Comparison of ENCODE assay signal across 8 mouse cellular contexts in genomic region chrX:134599922-134600565, GRCm38 (mm10). TPM values are rescaled to one million over a fixed set of nuclear protein-coding genes. Genes with fewer than 3 reads are reported as not detected.
DNase-seq lines count a peak whose midpoint lies in the region; ATAC-seq and TF ChIP-seq lines count a peak whose summit lies in the region.

No protein-coding gene starts in this region.

- no peak for TF ChIP-seq CTCF in cerebellum, adult 2 months (IDR thresholded peaks at IDR 0.05; ENCODE audit: borderline replicate concordance, insufficient read depth, low read depth, low read length)
- no peak for TF ChIP-seq CTCF in C2C12 (IDR thresholded peaks at IDR 0.05; ENCODE audit: control insufficient read depth, insufficient read depth, insufficient read length)

- no peaks in the 10 kb centered on the region for H3K9me3 ChIP-seq in forebrain, embryonic 12.5 days
- no peaks in the 10 kb centered on the region for H3K9me3 ChIP-seq in liver, embryonic 16.5 days (replicated peaks; ENCODE audit: control insufficient read depth, low read length)

- no peak overlapping the region for H3ac ChIP-seq in C2C12 (ENCODE audit: control insufficient read depth, insufficient read length, low read depth)

- no peak for TF ChIP-seq POLR2A in cerebellum, adult 2 months (IDR thresholded peaks at IDR 0.05; ENCODE audit: borderline replicate concordance, insufficient read depth, low read length)

- H3K4me2 ChIP-seq in forebrain, embryonic 12.5 days: peak overlapping the region; percentile 57
- peak overlapping the region; percentile 83 for H3K4me2 ChIP-seq in liver, embryonic 16.5 days (ENCODE audit: low read depth, low read length)

- H3K79me2 ChIP-seq in C2C12 (ENCODE audit: control insufficient read depth, insufficient read depth): peaks cover 53% of the 10 kb centered on the region

- 0 out of 2 replicates have a peak, but pooled peaks have one; percentile 1 for ATAC-seq in forebrain, embryonic 12.5 days (ENCODE audit: low FRiP score)
- ATAC-seq in liver, embryonic 16.5 days (ENCODE audit: low read depth): no peak
- ATAC-seq in activated CD4-positive, CD25-positive, alpha-beta regulatory T cell, adult 4 months: no peak

- 0 out of 2 replicates have a peak, but pooled peaks cover 2% of the 10 kb centered on the region for H3K4me1 ChIP-seq in cerebellum, adult 2 months (ENCODE audit: control insufficient read depth, insufficient read depth, low read length)
- peaks cover 15% of the 10 kb centered on the region for H3K4me1 ChIP-seq in forebrain, embryonic 12.5 days
- peaks cover 2% of the 10 kb centered on the region; the same call in 1 of the 2 replicates for H3K4me1 ChIP-seq in liver, embryonic 16.5 days (ENCODE audit: control insufficient read depth, low read depth, low read length)

- peaks cover 6% of the 10 kb centered on the region for H3K36me3 ChIP-seq in C2C12 (ENCODE audit: control insufficient read depth, insufficient read depth)
- H3K36me3 ChIP-seq in forebrain, embryonic 12.5 days (replicated peaks): no peaks in the 10 kb centered on the region
- no peaks in the 10 kb centered on the region for H3K36me3 ChIP-seq in liver, embryonic 16.5 days (ENCODE audit: control insufficient read depth, insufficient read depth)

- H3K4me3 ChIP-seq in cerebellum, adult 2 months (replicated peaks; ENCODE audit: insufficient read depth, low read depth, low read length): peak overlapping the region; percentile 98
- H3K4me3 ChIP-seq in C2C12 (ENCODE audit: insufficient read depth, poor library complexity, severe bottlenecking): peak overlapping the region; percentile 36
- peak overlapping the region; percentile 48 for H3K4me3 ChIP-seq in forebrain, embryonic 12.5 days (replicated peaks)
- peak overlapping the region; percentile 74 for H3K4me3 ChIP-seq in liver, embryonic 16.5 days (ENCODE audit: low read depth, low read length)

- peaks cover 38% of the 10 kb centered on the region for H3K79me3 ChIP-seq in C2C12 (ENCODE audit: low read depth)

- no peak overlapping the region for H3K27ac ChIP-seq in cerebellum, adult 2 months (ENCODE audit: insufficient read depth, low read length)
- peak overlapping the region; percentile 73 for H3K27ac ChIP-seq in forebrain, embryonic 12.5 days
- peak overlapping the region; percentile 83 for H3K27ac ChIP-seq in liver, embryonic 16.5 days (ENCODE audit: low read length)

- no peak for DNase-seq in cerebellum, adult 2 months
- DNase-seq in cerebellum, adult 11-12 months: no peak
- DNase-seq in adrenal gland, adult 18-20 months (ENCODE audit: low spot score in 2 of 2): no peak
- no peak for DNase-seq in spleen, postnatal 36 days (ENCODE audit: low spot score in 2 of 2)

- 14% methylated on average over 10 of the region's 10 CpGs for WGBS in cerebellum, adult 2 months
- 27% methylated on average over 10 of the region's 10 CpGs for WGBS in forebrain, embryonic 12.5 days
- WGBS in liver, embryonic 16.5 days (ENCODE audit: insufficient replicate concordance): 25% methylated on average over 10 of the region's 10 CpGs

- H3K9ac ChIP-seq in forebrain, embryonic 12.5 days: peak overlapping the region; percentile 56
- H3K9ac ChIP-seq in liver, embryonic 16.5 days (ENCODE audit: low read depth, low read length): peak overlapping the region; percentile 62

- H3K27me3 ChIP-seq in cerebellum, adult 2 months (ENCODE audit: control insufficient read depth, insufficient read depth, low read length): no peaks in the 10 kb centered on the region
- no peaks in the 10 kb centered on the region for H3K27me3 ChIP-seq in C2C12 (ENCODE audit: control insufficient read depth, insufficient read depth, insufficient read length)
- H3K27me3 ChIP-seq in forebrain, embryonic 12.5 days: no peaks in the 10 kb centered on the region
- H3K27me3 ChIP-seq in liver, embryonic 16.5 days (ENCODE audit: control insufficient read depth, insufficient read depth, low read depth, low read length): no peaks in the 10 kb centered on the region

TF ChIP-seq in C2C12, 6 proteins besides CTCF, POLR2A, EP300 and RAD21:
- TF ChIP-seq MAX (IDR thresholded peaks at IDR 0.05): no peak
- TF ChIP-seq MYOD1 (IDR thresholded peaks at IDR 0.05; ENCODE audit: control insufficient read depth, insufficient read length, low read depth): no peak
- no peak for TF ChIP-seq USF1 (IDR thresholded peaks at IDR 0.05; ENCODE audit: low read depth)
- TF ChIP-seq MYOG (IDR thresholded peaks at IDR 0.05; ENCODE audit: control insufficient read depth, extremely low read depth, insufficient read length): no peak
- no peak for TF ChIP-seq FOSL1 (IDR thresholded peaks at IDR 0.05; ENCODE audit: insufficient read depth, low read length, poor library complexity, severe bottlenecking)
- peak; percentile 48 for TF ChIP-seq CEBPB (IDR thresholded peaks at IDR 0.05; ENCODE audit: low read depth)

RNA-seq across cellular contexts. Expression of gene Gla, which starts 0.9 kb away (rescaled TPM):
- polyA plus RNA-seq in cerebellum, adult 2 months (2012; rRNA removed): 8.7 and 9.5 TPM in 2 replicates
- polyA plus RNA-seq in C2C12 (2012; fragmentation: generic; extraction: Trizol): 6.4 TPM
- 3.6 and 4.4 TPM in 2 replicates for polyA plus RNA-seq in forebrain, embryonic 12.5 days (2016; fragmentation: Nextera tagmentation; extraction: Ambion mirVana)
- polyA plus RNA-seq in liver, embryonic 16.5 days (2015; fragmentation: Nextera tagmentation; extraction: Ambion mirVana): 3.6 and 4.5 TPM in 2 replicates
- 10 to 100 TPM; 13.0 to 13.1 TPM for total RNA-seq in adrenal gland, adult 18-20 months (2021)
- 1 to 10 TPM; 4.6 to 5.0 TPM for polyA plus RNA-seq in activated CD4-positive, CD25-positive, alpha-beta regulatory T cell, adult 4 months (2017; shearing (Covaris generic))

RNA-seq across cellular contexts. Expression of gene Hnrnph2, which starts 0.9 kb away (rescaled TPM):
- polyA plus RNA-seq in cerebellum, adult 2 months (2012; rRNA removed): 104 and 107 TPM in 2 replicates
- 26.2 TPM for polyA plus RNA-seq in C2C12 (2012; fragmentation: generic; extraction: Trizol)
- 213 and 222 TPM in 2 replicates for polyA plus RNA-seq in forebrain, embryonic 12.5 days (2016; fragmentation: Nextera tagmentation; extraction: Ambion mirVana)
- polyA plus RNA-seq in liver, embryonic 16.5 days (2015; fragmentation: Nextera tagmentation; extraction: Ambion mirVana): 66.4 and 79.1 TPM in 2 replicates
- total RNA-seq in adrenal gland, adult 18-20 months (2021): 100 to 1,000 TPM; 114 to 120 TPM
- 100 to 1,000 TPM in 1 of 2 experiments, 10 to 100 TPM in 1; 75.6 to 106 TPM for polyA plus RNA-seq in activated CD4-positive, CD25-positive, alpha-beta regulatory T cell, adult 4 months (2017; shearing (Covaris generic))

RNA-seq across cellular contexts. Expression of gene Rpl36a, which starts 14.6 kb away (rescaled TPM):
- polyA plus RNA-seq in cerebellum, adult 2 months (2012; rRNA removed): 426 and 451 TPM in 2 replicates
- polyA plus RNA-seq in C2C12 (2012; fragmentation: generic; extraction: Trizol): 1,745 TPM
- 298 and 303 TPM in 2 replicates for polyA plus RNA-seq in forebrain, embryonic 12.5 days (2016; fragmentation: Nextera tagmentation; extraction: Ambion mirVana)
- 216 and 255 TPM in 2 replicates for polyA plus RNA-seq in liver, embryonic 16.5 days (2015; fragmentation: Nextera tagmentation; extraction: Ambion mirVana)
- 100 to 1,000 TPM; 229 to 239 TPM for total RNA-seq in adrenal gland, adult 18-20 months (2021)
- 100 to 1,000 TPM; 650 to 747 TPM for polyA plus RNA-seq in activated CD4-positive, CD25-positive, alpha-beta regulatory T cell, adult 4 months (2017; shearing (Covaris generic))

RNA-seq across cellular contexts. Expression of gene Btk, which starts 16.7 kb away (rescaled TPM):
- 0.44 and 0.51 TPM in 2 replicates for polyA plus RNA-seq in cerebellum, adult 2 months (2012; rRNA removed)
- not detected for polyA plus RNA-seq in C2C12 (2012; fragmentation: generic; extraction: Trizol)
- 0.57 and 0.87 TPM in 2 replicates for polyA plus RNA-seq in forebrain, embryonic 12.5 days (2016; fragmentation: Nextera tagmentation; extraction: Ambion mirVana)
- polyA plus RNA-seq in liver, embryonic 16.5 days (2015; fragmentation: Nextera tagmentation; extraction: Ambion mirVana): 14.4 and 14.8 TPM in 2 replicates
- total RNA-seq in adrenal gland, adult 18-20 months (2021): 1 to 10 TPM in 1 of 2 experiments, under 1 TPM in 1; 0.93 to 1.9 TPM
- 1 to 10 TPM in 1 of 2 experiments, under 1 TPM in 1; 0.65 to 2.3 TPM for polyA plus RNA-seq in activated CD4-positive, CD25-positive, alpha-beta regulatory T cell, adult 4 months (2017; shearing (Covaris generic))

RNA-seq across cellular contexts. Expression of gene Timm8a1, which starts 58.4 kb away (rescaled TPM):
- 17.5 and 18.9 TPM in 2 replicates for polyA plus RNA-seq in cerebellum, adult 2 months (2012; rRNA removed)
- polyA plus RNA-seq in C2C12 (2012; fragmentation: generic; extraction: Trizol): 44.6 TPM
- polyA plus RNA-seq in forebrain, embryonic 12.5 days (2016; fragmentation: Nextera tagmentation; extraction: Ambion mirVana): 60.6 and 62.7 TPM in 2 replicates
- 62.2 and 65.2 TPM in 2 replicates for polyA plus RNA-seq in liver, embryonic 16.5 days (2015; fragmentation: Nextera tagmentation; extraction: Ambion mirVana)
- 10 to 100 TPM; 31.3 to 36.7 TPM for total RNA-seq in adrenal gland, adult 18-20 months (2021)
- 10 to 100 TPM; 31.0 to 38.7 TPM for polyA plus RNA-seq in activated CD4-positive, CD25-positive, alpha-beta regulatory T cell, adult 4 months (2017; shearing (Covaris generic))

Comparison
In these comparisons a context has a peak if more than half of its experiments do, and no peak if none do; other contexts are left out.
1. H3K4me3 ChIP-seq: peak in every context shown above with its lines; median percentile 98 in cerebellum, adult 2 months; 74 in liver, embryonic 16.5 days; 48 in forebrain, embryonic 12.5 days; 36 in C2C12.